Mouse (Mus musculus) intestine, embryonic 15.5 days (tissue): ENCODE measurements at regions not wholly inside any gene's neighbourhood (a gene's known extent, or its start where the extent isn't known, plus 50 kb on each side); places are given as distances from the start of the nearest gene placed in this dataset.

Experiments
- ATAC-seq: fragments of 200-750 bp; cut with Nextera tagmentation; 2 replicates; pipeline ENCODE4 v1.8.0; 2017; ENCODE audit warnings: moderate TSS enrichment, moderate library complexity
- H3K27ac ChIP-seq: fragments of 300-500 bp; sonication (generic); 2 replicates; pipeline ENCODE4 v1.5.1; 2015; ENCODE audit warnings: mild to moderate bottlenecking, inconsistent platforms
- H3K27me3 ChIP-seq: fragments of 300-500 bp; sonication (generic); replicated peaks from 2 replicates; pipeline ENCODE4 v1.6.1; 2015; ENCODE audit warnings: inconsistent platforms
- H3K36me3 ChIP-seq: fragments of 300-500 bp; sonication (generic); 2 replicates; pipeline ENCODE4 v1.6.1; 2015; ENCODE audit warnings: inconsistent platforms
- H3K4me1 ChIP-seq: fragments of 300-500 bp; sonication (generic); replicated peaks from 2 replicates; pipeline ENCODE4 v1.6.1; 2015; ENCODE audit warnings: inconsistent platforms
- H3K4me2 ChIP-seq: fragments of 300-500 bp; sonication (generic); replicated peaks from 2 replicates; pipeline ENCODE4 v1.6.1; 2015; ENCODE audit warnings: mild to moderate bottlenecking, inconsistent platforms
- H3K4me3 ChIP-seq: fragments of 300-500 bp; sonication (generic); replicated peaks from 2 replicates; pipeline ENCODE4 v1.5.1; 2015; ENCODE audit warnings: inconsistent platforms
- H3K9ac ChIP-seq: fragments of 300-500 bp; sonication (generic); 2 replicates; pipeline ENCODE4 v1.6.1; 2015; ENCODE audit warnings: inconsistent platforms
- H3K9me3 ChIP-seq: fragments of 300-500 bp; sonication (generic); 2 replicates; pipeline ENCODE4 v1.6.1; 2016; ENCODE audit warnings: inconsistent platforms
- WGBS: fragments of 180-500 bp; shearing (Covaris S2); methylation state at CpG from one replicate; pipeline ENCODE4 v1.1.7; 2015; 5-methylcytosine and 5-hydroxymethylcytosine counted together

DNA sequence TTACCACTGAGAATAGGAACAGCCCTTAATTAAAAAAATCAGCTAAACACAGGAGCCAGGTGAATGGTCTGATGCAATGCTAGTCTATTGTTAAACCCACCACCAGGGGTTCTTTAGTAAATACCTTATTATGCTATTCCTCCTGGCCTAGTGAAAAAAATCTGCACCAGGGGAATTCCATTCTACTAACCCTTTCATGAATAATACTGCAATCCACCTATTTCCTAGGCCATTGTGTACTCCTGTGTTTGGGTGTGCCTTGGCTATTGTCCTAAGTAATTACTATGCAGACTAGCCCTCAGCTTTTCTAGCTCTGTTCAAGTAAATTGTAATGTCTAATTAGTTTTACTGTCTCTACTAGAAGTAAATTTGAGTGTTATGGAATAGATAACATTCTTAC, 511.8 kb downstream of the Frk start:
- Histone ChIP-seq H3K9me3 (no peaks in the 10 kb centered on the region), H3K4me3 (no peak overlapping the region), H3K4me1 (no peaks in the 10 kb centered on the region), H3K27ac (no peak overlapping the region), H3K9ac (no peak overlapping the region), H3K36me3 (no peaks in the 10 kb centered on the region), H3K27me3 (no peaks in the 10 kb centered on the region), H3K4me2 (no peak overlapping the region)
- no peak for ATAC-seq

DNA sequence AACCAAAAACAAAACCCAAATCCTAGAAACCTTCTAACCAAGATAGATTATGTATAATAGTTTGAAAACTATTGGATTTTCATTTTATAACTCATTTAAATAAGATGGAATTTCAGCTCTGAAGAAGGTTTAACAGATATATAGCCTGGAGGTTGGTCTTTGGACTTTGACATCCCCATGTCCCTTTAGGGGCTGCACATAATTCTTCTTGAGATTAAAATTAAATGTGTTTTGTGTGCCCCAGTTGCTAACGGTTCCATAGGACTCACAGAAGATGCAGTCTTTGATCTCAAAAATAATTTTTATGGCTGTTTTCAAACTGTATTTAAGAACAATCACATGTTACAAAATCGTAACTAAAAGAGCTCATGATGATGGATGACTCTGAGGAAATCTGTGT, 530.2 kb downstream of the Frk start:
- WGBS, result 56% methylated on average over 2 of the region's 2 CpGs

DNA sequence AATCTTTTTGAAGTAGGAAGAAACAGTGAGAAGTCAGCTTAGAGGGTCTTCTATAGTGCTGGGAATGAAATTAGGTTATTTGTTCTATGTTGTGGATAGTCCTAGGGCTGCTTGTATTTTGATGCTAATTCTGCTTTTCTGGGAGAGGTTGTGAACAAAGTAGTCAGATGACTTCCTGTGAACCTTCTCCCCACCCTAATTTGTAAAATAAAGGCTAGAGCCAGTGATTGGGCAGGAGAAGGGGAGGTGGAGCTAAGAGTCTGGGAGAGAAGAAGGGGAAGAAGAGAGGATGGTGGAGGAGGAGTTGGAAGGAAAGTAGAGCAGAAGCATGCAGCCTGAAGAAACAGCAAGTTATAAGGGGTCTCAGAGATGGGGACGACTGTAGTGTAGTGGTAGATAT, 533.2 kb downstream of the Frk start:
- Histone ChIP-seq H3K4me1 (no peaks in the 10 kb centered on the region), H3K4me3 (no peak overlapping the region), H3K9ac (no peak overlapping the region), H3K9me3 (no peaks in the 10 kb centered on the region), H3K27me3 (no peaks in the 10 kb centered on the region), H3K36me3 (no peaks in the 10 kb centered on the region), H3K4me2 (no peak overlapping the region), H3K27ac (no peak overlapping the region)
- ATAC-seq, result no peak
- 92% methylated on average over 1 of the region's 1 CpGs for WGBS

More for the DNA sequence above, 530.2 kb downstream of the Frk start:
- Histone ChIP-seq H3K4me1 (no peaks in the 10 kb centered on the region), H3K9me3 (no peaks in the 10 kb centered on the region), H3K27ac (no peak overlapping the region), H3K9ac (no peak overlapping the region), H3K27me3 (no peaks in the 10 kb centered on the region), H3K4me2 (no peak overlapping the region), H3K4me3 (no peak overlapping the region), H3K36me3 (no peaks in the 10 kb centered on the region)
- ATAC-seq, result no peak

DNA sequence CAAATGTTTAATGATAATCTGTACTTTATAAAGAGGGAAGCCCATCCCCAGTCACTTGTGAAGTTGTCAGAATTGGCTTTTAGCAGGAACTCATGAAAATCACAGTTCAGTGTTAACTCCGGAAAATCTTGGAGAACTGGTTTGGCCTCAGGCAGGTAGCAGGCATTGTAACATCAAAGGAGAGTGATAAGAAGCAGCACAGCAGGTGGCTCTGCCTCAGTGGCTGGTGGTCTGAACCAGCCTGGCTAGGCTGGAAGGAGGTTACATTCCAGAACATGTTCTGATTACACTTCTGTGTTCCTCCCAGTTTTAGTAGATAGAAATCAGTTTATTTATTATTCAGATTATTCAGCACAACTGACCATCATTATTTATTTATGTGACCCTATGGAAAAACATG, 574.1 kb downstream of the Frk start:
- WGBS, result 5% methylated on average over 1 of the region's 1 CpGs
- ATAC-seq, result peak; percentile 65; the same call in 1 of the 2 replicates
- H3K27me3 ChIP-seq, result no peaks in the 10 kb centered on the region
- H3K4me2 ChIP-seq, result no peak overlapping the region
- H3K9me3 ChIP-seq, result no peaks in the 10 kb centered on the region
- H3K4me3 ChIP-seq, result no peak overlapping the region
- H3K27ac ChIP-seq, result no peak overlapping the region
- no peaks in the 10 kb centered on the region for H3K4me1 ChIP-seq
- no peak overlapping the region for H3K9ac ChIP-seq
- no peaks in the 10 kb centered on the region for H3K36me3 ChIP-seq
